Mouse (Mus musculus): ENCODE results near the gene C030005K15Rik. TPM values are rescaled to one million over a fixed set of nuclear protein-coding genes. Genes with fewer than 3 reads are reported as not detected.

The C030005K15Rik gene
- total and polyA plus RNA-seq, 2 experiments from 2014 or later: not detected

- no peak for DNase-seq
- no peak overlapping the region for H3K4me2 ChIP-seq (ENCODE audit: low read depth)
- H3K9me3 ChIP-seq (ENCODE audit: low read length): no peaks in the 10 kb centered on the region
- no peak overlapping the region for H3K9ac ChIP-seq
- no peak for TF ChIP-seq CTCF (IDR thresholded peaks at IDR 0.05; ENCODE audit: low read depth)
- WGBS: 96% methylated on average over 37 of the region's 37 CpGs
- H3K27me3 ChIP-seq (ENCODE audit: insufficient read depth, low read length): no peaks in the 10 kb centered on the region
- no peaks in the 10 kb centered on the region for H3K4me1 ChIP-seq (ENCODE audit: insufficient read depth)
- no peak overlapping the region for H3K27ac ChIP-seq (ENCODE audit: low read depth, low read length)
- H3K36me3 ChIP-seq (ENCODE audit: insufficient read depth): no peaks in the 10 kb centered on the region
- no peak overlapping the region for H3K4me3 ChIP-seq (ENCODE audit: low read depth, low read length)
- no peak for ATAC-seq
Observed at GRCm38 (mm10) chr10:97693398-97694135, 33.0 kb downstream of the C030005K15Rik start.

- no peak within 1 kb of the TSS for H3K9ac ChIP-seq
- H3K4me3 ChIP-seq (ENCODE audit: low read depth, low read length): no peak within 1 kb of the TSS
- H3K4me1 ChIP-seq (ENCODE audit: insufficient read depth): no peaks in the 10 kb centered on the region
- no peak for DNase-seq
- no peaks in the 10 kb centered on the region for H3K9me3 ChIP-seq (ENCODE audit: low read length)
- H3K36me3 ChIP-seq (ENCODE audit: insufficient read depth): no peaks in the 10 kb centered on the region
- H3K27ac ChIP-seq (ENCODE audit: low read depth, low read length): no peak within 1 kb of the TSS
- no peaks in the 10 kb centered on the region for H3K27me3 ChIP-seq (ENCODE audit: insufficient read depth, low read length)
- 84% methylated on average over 20 of the region's 20 CpGs for WGBS
- no peak for TF ChIP-seq CTCF (IDR thresholded peaks at IDR 0.05; ENCODE audit: low read depth)
- H3K4me2 ChIP-seq (ENCODE audit: low read depth): no peak within 1 kb of the TSS
- ATAC-seq: no peak
Observed at GRCm38 (mm10) chr10:97692913-97693312, 33.6 kb downstream of the C030005K15Rik start, which contains the start of gene Ccer1. TSS of gene Ccer1 (plus strand) at chr10:97693059.

- Histone ChIP-seq H3K36me3 (ENCODE audit: insufficient read depth) (no peaks in the 10 kb centered on the region), H3K4me1 (ENCODE audit: insufficient read depth) (no peaks in the 10 kb centered on the region), H3K27ac (ENCODE audit: low read depth, low read length) (no peak overlapping the region), H3K9ac (no peak overlapping the region), H3K27me3 (ENCODE audit: insufficient read depth, low read length) (no peaks in the 10 kb centered on the region), H3K9me3 (ENCODE audit: low read length) (no peaks in the 10 kb centered on the region), H3K4me2 (ENCODE audit: low read depth) (no peak overlapping the region), H3K4me3 (ENCODE audit: low read depth, low read length) (no peak overlapping the region)
- WGBS: 60% methylated on average over 3 of the region's 3 CpGs
- DNase-seq: peak; percentile 68
- TF ChIP-seq CTCF (IDR thresholded peaks at IDR 0.05; ENCODE audit: low read depth): peak; percentile 62
- ATAC-seq: peak; percentile 63; the same call in 1 of the 2 replicates
Observed at GRCm38 (mm10) chr10:97689425-97689824, 37.1 kb downstream of the C030005K15Rik start.

- Histone ChIP-seq H3K9ac (no peak overlapping the region), H3K4me2 (ENCODE audit: low read depth) (no peak overlapping the region), H3K36me3 (ENCODE audit: insufficient read depth) (no peaks in the 10 kb centered on the region), H3K9me3 (ENCODE audit: low read length) (no peaks in the 10 kb centered on the region), H3K27ac (ENCODE audit: low read depth, low read length) (no peak overlapping the region), H3K4me3 (ENCODE audit: low read depth, low read length) (no peak overlapping the region), H3K27me3 (ENCODE audit: insufficient read depth, low read length) (no peaks in the 10 kb centered on the region), H3K4me1 (ENCODE audit: insufficient read depth) (no peaks in the 10 kb centered on the region)
- DNase-seq: no peak
- ATAC-seq: no peak
- WGBS: 84% methylated on average over 1 of the region's 1 CpGs
- TF ChIP-seq CTCF (IDR thresholded peaks at IDR 0.05; ENCODE audit: low read depth): no peak
Observed at GRCm38 (mm10) chr10:97687198-97687597, 39.4 kb downstream of the C030005K15Rik start.

GRCm38 (mm10) chr10:97682981-97683380 is 43.6 kb downstream of the C030005K15Rik start:
- Histone ChIP-seq H3K27me3 (ENCODE audit: insufficient read depth, low read length) (no peaks in the 10 kb centered on the region), H3K27ac (ENCODE audit: low read depth, low read length) (no peak overlapping the region), H3K4me1 (ENCODE audit: insufficient read depth) (no peaks in the 10 kb centered on the region), H3K4me3 (ENCODE audit: low read depth, low read length) (no peak overlapping the region), H3K9me3 (ENCODE audit: low read length) (no peaks in the 10 kb centered on the region), H3K4me2 (ENCODE audit: low read depth) (no peak overlapping the region), H3K9ac (no peak overlapping the region), H3K36me3 (ENCODE audit: insufficient read depth) (no peaks in the 10 kb centered on the region)
- DNase-seq: no peak
- TF ChIP-seq CTCF (IDR thresholded peaks at IDR 0.05; ENCODE audit: low read depth): no peak
- ATAC-seq: no peak

Other genes starting within 250 kb of the C030005K15Rik start
- 44.0 and 62.1 TPM in 2 replicates for gene Dcn, start 247.1 kb downstream of the C030005K15Rik start, total RNA-seq (2014; rRNA removed)
- gene Dcn, start 247.1 kb downstream of the C030005K15Rik start, polyA plus RNA-seq (2015; fragmentation: Nextera tagmentation; extraction: Ambion mirVana): 51.0 and 85.9 TPM in 2 replicates
- 4.5 and 11.8 TPM in 2 replicates for gene Lum, start 161.6 kb downstream of the C030005K15Rik start, total RNA-seq (2014; rRNA removed)
- 9.4 and 15.6 TPM in 2 replicates for gene Lum, start 161.6 kb downstream of the C030005K15Rik start, polyA plus RNA-seq (2015; fragmentation: Nextera tagmentation; extraction: Ambion mirVana)
- gene Kera, start 119.9 kb downstream of the C030005K15Rik start, total RNA-seq (2014; rRNA removed): not detected in 2 replicates
- gene Kera, start 119.9 kb downstream of the C030005K15Rik start, polyA plus RNA-seq (2015; fragmentation: Nextera tagmentation; extraction: Ambion mirVana): 0.15 and 0.20 TPM in 2 replicates
- gene Epyc, start 82.7 kb downstream of the C030005K15Rik start, total RNA-seq (2014; rRNA removed): 0.15 and 1.2 TPM in 2 replicates
- gene Epyc, start 82.7 kb downstream of the C030005K15Rik start, polyA plus RNA-seq (2015; fragmentation: Nextera tagmentation; extraction: Ambion mirVana): 0.61 and 0.83 TPM in 2 replicates
- gene Ccer1, start 33.7 kb downstream of the C030005K15Rik start, total RNA-seq (2014; rRNA removed): not detected in 2 replicates
- not detected in 2 replicates for gene Ccer1, start 33.7 kb downstream of the C030005K15Rik start, polyA plus RNA-seq (2015; fragmentation: Nextera tagmentation; extraction: Ambion mirVana)

Data from forebrain, postnatal 0 days (tissue).